Mouse (Mus musculus) thymus, postnatal 10 days (tissue): ENCODE measurements around the gene Capn5.

Experiments used
- DNase-seq, 2 experiments: peaks; one replicate each; pipeline ENCODE4 v3.0.0; 2021; ENCODE audit warnings: low spot score in 2 of 2

Capn5 gene

GRCm38 (mm10) chr7:98111233-98111632 lies 66.8 kb downstream of the Capn5 start:
- DNase-seq: no peak

- no peak for DNase-seq
Measured at GRCm38 (mm10) chr7:98109771-98110170, 68.3 kb downstream of the Capn5 start.

- no peak for DNase-seq
Measured at GRCm38 (mm10) chr7:98108636-98109430, 69.2 kb downstream of the Capn5 start.

GRCm38 (mm10) chr7:98106272-98106671 lies 71.8 kb downstream of the Capn5 start:
- DNase-seq: no peak

- no peak for DNase-seq
Measured at GRCm38 (mm10) chr7:98104481-98105435, 73.3 kb downstream of the Capn5 start.

- DNase-seq: no peak
Measured at GRCm38 (mm10) chr7:98103942-98104292, 74.2 kb downstream of the Capn5 start.

- DNase-seq: peak; percentile 50 to 76
Measured at GRCm38 (mm10) chr7:98103002-98103941, 74.8 kb downstream of the Capn5 start.

- DNase-seq: no peak
Measured at GRCm38 (mm10) chr7:98102488-98102887, 75.6 kb downstream of the Capn5 start.

GRCm38 (mm10) chr7:98097557-98097956 lies 80.5 kb downstream of the Capn5 start:
- no peak for DNase-seq

- DNase-seq: no peak
Measured at GRCm38 (mm10) chr7:98095852-98096251, 82.2 kb downstream of the Capn5 start.

GRCm38 (mm10) chr7:98086346-98086745 lies 91.7 kb downstream of the Capn5 start:
- DNase-seq: no peak

- DNase-seq: no peak
Measured at GRCm38 (mm10) chr7:98085314-98085713, 92.8 kb downstream of the Capn5 start.

GRCm38 (mm10) chr7:98084541-98085293 lies 93.4 kb downstream of the Capn5 start:
- no peak for DNase-seq

- DNase-seq: no peak
Measured at GRCm38 (mm10) chr7:98082376-98082775, 95.7 kb downstream of the Capn5 start.

- no peak for DNase-seq
Measured at GRCm38 (mm10) chr7:98077453-98077852, 100.6 kb downstream of the Capn5 start.

GRCm38 (mm10) chr7:98071620-98072019 lies 106.5 kb downstream of the Capn5 start:
- DNase-seq: peak; percentile 60 to 91
